Mouse (Mus musculus) monocyte, adult 2 months (primary cell): ENCODE measurements around the gene Wdr19.
"Not testable (repeated sequence)": the region's sequence is repeated elsewhere in the genome, so short reads cannot be mapped to it uniquely, and the experiment has no call there.

Experiments used
- DNase-seq, 2 experiments: peaks; one replicate each; pipeline ENCODE4 v3.0.0; 2022; ENCODE audit warnings: low spot score in 2 of 2, low read depth in 1 of 2

Wdr19 gene

GRCm38 (mm10) chr5:65298167-65298950, 98.9 kb downstream of the Wdr19 start:
- DNase-seq, result no peak

GRCm38 (mm10) chr5:65299623-65300022, 100.1 kb downstream of the Wdr19 start:
- DNase-seq, result not testable (repeated sequence)

- DNase-seq, result no peak
These were observed 100.6 kb downstream of the Wdr19 start for GRCm38 (mm10) chr5:65300121-65300520.

GRCm38 (mm10) chr5:65305516-65305915, 106.0 kb downstream of the Wdr19 start:
- no peak for DNase-seq

- no peak for DNase-seq
These were observed 108.7 kb downstream of the Wdr19 start for GRCm38 (mm10) chr5:65308208-65308607.

- DNase-seq, result peak in 1 of 2 experiments; percentile 5
These were observed 109.4 kb downstream of the Wdr19 start for GRCm38 (mm10) chr5:65308866-65309265.
